Mouse (Mus musculus): ENCODE measurements at regions not wholly inside any gene's neighbourhood (a gene's known extent, or its start where the extent isn't known, plus 50 kb on each side); places are given as distances from the start of the nearest gene placed in this dataset.

GRCm38 (mm10) chr10:126734661-126735060, 166.5 kb downstream of the Atp23 start:
- Histone ChIP-seq H3K9me3 (replicated peaks; ENCODE audit: control insufficient read depth, low read length) (no peaks in the 10 kb centered on the region), H3K4me3 (ENCODE audit: low read depth, low read length) (no peak overlapping the region), H3K27ac (ENCODE audit: low read depth) (no peak overlapping the region), H3K9ac (replicated peaks; ENCODE audit: low read depth, low read length) (no peak overlapping the region), H3K4me1 (ENCODE audit: control insufficient read depth, insufficient read depth) (no peaks in the 10 kb centered on the region), H3K36me3 (replicated peaks; ENCODE audit: control insufficient read depth, insufficient read depth, low read length) (no peaks in the 10 kb centered on the region), H3K27me3 (ENCODE audit: control insufficient read depth, insufficient read depth, low read length) (no peaks in the 10 kb centered on the region), H3K4me2 (ENCODE audit: low read depth, low read length) (no peak overlapping the region)
- ATAC-seq (ENCODE audit: insufficient read depth, low read depth) (no peak), DNase-seq (ENCODE audit: low spot score) (no peak)
- TF ChIP-seq CTCF (IDR thresholded peaks at IDR 0.05; ENCODE audit: low read depth) (no peak), EP300 (IDR thresholded peaks at IDR 0.05; ENCODE audit: low read depth) (no peak)
- 49% methylated on average over 2 of the region's 2 CpGs for WGBS

GRCm38 (mm10) chr10:126727840-126728239, 173.3 kb downstream of the Atp23 start:
- WGBS, result 82% methylated on average over 4 of the region's 4 CpGs
- no peak for TF ChIP-seq EP300 (IDR thresholded peaks at IDR 0.05; ENCODE audit: low read depth)
- no peak for TF ChIP-seq CTCF (IDR thresholded peaks at IDR 0.05; ENCODE audit: low read depth)
- H3K27ac ChIP-seq (ENCODE audit: low read depth), result no peak overlapping the region

GRCm38 (mm10) chr10:126717961-126718360, 183.2 kb downstream of the Atp23 start:
- DNase-seq (ENCODE audit: low spot score), result no peak
- Histone ChIP-seq H3K36me3 (replicated peaks; ENCODE audit: control insufficient read depth, insufficient read depth, low read length) (no peaks in the 10 kb centered on the region), H3K27me3 (ENCODE audit: control insufficient read depth, insufficient read depth, low read length) (no peaks in the 10 kb centered on the region), H3K4me2 (ENCODE audit: low read depth, low read length) (no peak overlapping the region), H3K4me1 (ENCODE audit: control insufficient read depth, insufficient read depth) (no peaks in the 10 kb centered on the region), H3K9ac (replicated peaks; ENCODE audit: low read depth, low read length) (no peak overlapping the region), H3K4me3 (ENCODE audit: low read depth, low read length) (no peak overlapping the region), H3K9me3 (replicated peaks; ENCODE audit: control insufficient read depth, low read length) (no peaks in the 10 kb centered on the region), H3K27ac (ENCODE audit: low read depth) (no peak overlapping the region)
- ATAC-seq (ENCODE audit: insufficient read depth, low read depth), result no peak
- no peak for TF ChIP-seq CTCF (IDR thresholded peaks at IDR 0.05; ENCODE audit: low read depth)
- TF ChIP-seq EP300 (IDR thresholded peaks at IDR 0.05; ENCODE audit: low read depth), result no peak
- 40% methylated on average over 2 of the region's 2 CpGs for WGBS

More at GRCm38 (mm10) chr10:126727840-126728239, 173.3 kb downstream of the Atp23 start:
- no peak overlapping the region for H3K4me2 ChIP-seq (ENCODE audit: low read depth, low read length)
- H3K9me3 ChIP-seq (replicated peaks; ENCODE audit: control insufficient read depth, low read length), result no peaks in the 10 kb centered on the region
- no peak for DNase-seq (ENCODE audit: low spot score)
- H3K9ac ChIP-seq (replicated peaks; ENCODE audit: low read depth, low read length), result no peak overlapping the region
- H3K4me1 ChIP-seq (ENCODE audit: control insufficient read depth, insufficient read depth), result no peaks in the 10 kb centered on the region
- no peaks in the 10 kb centered on the region for H3K36me3 ChIP-seq (replicated peaks; ENCODE audit: control insufficient read depth, insufficient read depth, low read length)
- H3K4me3 ChIP-seq (ENCODE audit: low read depth, low read length), result no peak overlapping the region
- ATAC-seq (ENCODE audit: insufficient read depth, low read depth), result no peak
- no peaks in the 10 kb centered on the region for H3K27me3 ChIP-seq (ENCODE audit: control insufficient read depth, insufficient read depth, low read length)

- DNase-seq (ENCODE audit: low spot score) (no peak), ATAC-seq (ENCODE audit: insufficient read depth, low read depth) (no peak)
- Histone ChIP-seq H3K36me3 (replicated peaks; ENCODE audit: control insufficient read depth, insufficient read depth, low read length) (no peaks in the 10 kb centered on the region), H3K27ac (ENCODE audit: low read depth) (no peak overlapping the region), H3K27me3 (ENCODE audit: control insufficient read depth, insufficient read depth, low read length) (no peaks in the 10 kb centered on the region), H3K4me1 (ENCODE audit: control insufficient read depth, insufficient read depth) (no peaks in the 10 kb centered on the region), H3K4me2 (ENCODE audit: low read depth, low read length) (no peak overlapping the region), H3K9me3 (replicated peaks; ENCODE audit: control insufficient read depth, low read length) (no peaks in the 10 kb centered on the region), H3K9ac (replicated peaks; ENCODE audit: low read depth, low read length) (no peak overlapping the region), H3K4me3 (ENCODE audit: low read depth, low read length) (no peak overlapping the region)
- 53% methylated on average over 3 of the region's 3 CpGs for WGBS
- TF ChIP-seq CTCF (IDR thresholded peaks at IDR 0.05; ENCODE audit: low read depth) (no peak), EP300 (IDR thresholded peaks at IDR 0.05; ENCODE audit: low read depth) (no peak)
Observed at GRCm38 (mm10) chr10:126711758-126712157, 189.4 kb downstream of the Atp23 start.

- no peaks in the 10 kb centered on the region for H3K27me3 ChIP-seq (ENCODE audit: control insufficient read depth, insufficient read depth, low read length)
- no peak overlapping the region for H3K4me2 ChIP-seq (ENCODE audit: low read depth, low read length)
- WGBS, result 75% methylated on average over 14 of the region's 14 CpGs
- no peaks in the 10 kb centered on the region for H3K4me1 ChIP-seq (ENCODE audit: control insufficient read depth, insufficient read depth)
- no peaks in the 10 kb centered on the region for H3K9me3 ChIP-seq (replicated peaks; ENCODE audit: control insufficient read depth, low read length)
- H3K27ac ChIP-seq (ENCODE audit: low read depth), result no peak overlapping the region
- no peak overlapping the region for H3K4me3 ChIP-seq (ENCODE audit: low read depth, low read length)
- DNase-seq (ENCODE audit: low spot score) (no peak), ATAC-seq (ENCODE audit: insufficient read depth, low read depth) (no peak)
- TF ChIP-seq CTCF (IDR thresholded peaks at IDR 0.05; ENCODE audit: low read depth), result no peak
- H3K36me3 ChIP-seq (replicated peaks; ENCODE audit: control insufficient read depth, insufficient read depth, low read length), result no peaks in the 10 kb centered on the region
- no peak overlapping the region for H3K9ac ChIP-seq (replicated peaks; ENCODE audit: low read depth, low read length)
Observed at GRCm38 (mm10) chr10:126709219-126709917, 191.8 kb downstream of the Atp23 start.

- DNase-seq (ENCODE audit: low spot score) (no peak), ATAC-seq (ENCODE audit: insufficient read depth, low read depth) (no peak)
- no peak overlapping the region for H3K4me3 ChIP-seq (ENCODE audit: low read depth, low read length)
- H3K9me3 ChIP-seq (replicated peaks; ENCODE audit: control insufficient read depth, low read length), result no peaks in the 10 kb centered on the region
- WGBS, result 65% methylated on average over 4 of the region's 4 CpGs
- H3K4me1 ChIP-seq (ENCODE audit: control insufficient read depth, insufficient read depth), result no peaks in the 10 kb centered on the region
- TF ChIP-seq CTCF (IDR thresholded peaks at IDR 0.05; ENCODE audit: low read depth) (no peak), EP300 (IDR thresholded peaks at IDR 0.05; ENCODE audit: low read depth) (no peak)
- H3K27ac ChIP-seq (ENCODE audit: low read depth), result no peak overlapping the region
- H3K36me3 ChIP-seq (replicated peaks; ENCODE audit: control insufficient read depth, insufficient read depth, low read length), result no peaks in the 10 kb centered on the region
- H3K27me3 ChIP-seq (ENCODE audit: control insufficient read depth, insufficient read depth, low read length), result no peaks in the 10 kb centered on the region
- no peak overlapping the region for H3K9ac ChIP-seq (replicated peaks; ENCODE audit: low read depth, low read length)
- H3K4me2 ChIP-seq (ENCODE audit: low read depth, low read length), result no peak overlapping the region
Observed at GRCm38 (mm10) chr10:126708730-126709129, 192.4 kb downstream of the Atp23 start.

Measured in heart, postnatal 0 days (tissue).